In the genomic region with DNA sequence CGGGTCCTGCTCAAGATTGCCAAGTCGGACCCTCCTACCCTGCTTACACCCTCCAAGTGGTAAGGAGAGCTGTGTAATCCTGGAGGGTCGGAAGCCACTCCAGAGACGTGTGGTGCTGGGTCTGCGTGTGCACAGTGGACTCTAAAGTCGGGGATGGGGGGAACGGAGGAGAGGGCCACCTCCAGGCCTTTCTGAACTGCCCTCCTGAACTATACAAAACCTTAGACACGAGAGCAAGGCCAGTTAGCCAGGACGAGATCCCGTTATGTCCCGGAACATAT, we compare ENCODE assay signal across 14 mouse cellular contexts. TPM values are rescaled to one million over a fixed set of nuclear protein-coding genes. Genes with fewer than 3 reads are reported as not detected.
DNase-seq lines count a peak whose midpoint lies in the region; ATAC-seq and TF ChIP-seq lines count a peak whose summit lies in the region.
"Had no signal": no experiment of that assay in that cellular context is flagged by ENCODE, and none has a peak within 500 bp of the region (broad histone marks: within the 10 kb centered on the region; RNA-seq: fewer than 3 reads in every experiment).

No protein-coding gene starts in this region.

- TF ChIP-seq EP300 in lung, postnatal 0 days (IDR thresholded peaks at IDR 0.05): no peak

- 74% methylated on average over 11 of the region's 11 CpGs for whole genome bisulfite sequencing in heart, embryonic 14.5 days
- WGBS in forebrain, embryonic 11.5 days: 83% methylated on average over 11 of the region's 11 CpGs
- 80% methylated on average over 11 of the region's 11 CpGs for WGBS in hindbrain, embryonic 13.5 days
- 82% methylated on average over 11 of the region's 11 CpGs for WGBS in midbrain, embryonic 14.5 days
- WGBS in lung, postnatal 0 days: 74% methylated on average over 11 of the region's 11 CpGs

- no peak overlapping the region for H3K4me3 ChIP-seq in heart, embryonic 14.5 days (ENCODE audit: control insufficient read depth in 1 of 2, insufficient read depth in 1 of 2, low read depth in 1 of 2, low read length in 2 of 2)
- H3K4me3 ChIP-seq in forebrain, embryonic 11.5 days (ENCODE audit: low read depth, low read length): no peak overlapping the region
- no peak overlapping the region for H3K4me3 ChIP-seq in hindbrain, embryonic 13.5 days
- H3K4me3 ChIP-seq in midbrain, embryonic 14.5 days (replicated peaks; ENCODE audit: low read depth, low read length): no peak overlapping the region
- H3K4me3 ChIP-seq in lung, postnatal 0 days (ENCODE audit: low read depth, low read length): no peak overlapping the region
- H3K4me3 ChIP-seq: gastrocnemius, adult 2 months had no signal

- no peak for TF ChIP-seq CTCF in lung, postnatal 0 days (IDR thresholded peaks at IDR 0.05)

- ATAC-seq in heart, embryonic 14.5 days (ENCODE audit: insufficient number of reproducible peaks, insufficient read depth, low FRiP score, low read depth): 0 out of 2 replicates have a peak, but pooled peaks have one; percentile 24
- ATAC-seq in forebrain, embryonic 11.5 days (replicated peaks; ENCODE audit: low FRiP score): peak; percentile 47; the same call in 1 of the 2 replicates
- peak; percentile 46 for ATAC-seq in hindbrain, embryonic 13.5 days (ENCODE audit: low FRiP score)
- peak; percentile 12; the same call in 1 of the 2 replicates for ATAC-seq in midbrain, embryonic 14.5 days (ENCODE audit: low FRiP score, low TSS enrichment)
- no peak for ATAC-seq in lung, postnatal 0 days
- ATAC-seq: activated CD4-positive, CD25-positive, alpha-beta regulatory T cell, adult 4 months had no signal

- no peaks in the 10 kb centered on the region for H3K9me3 ChIP-seq in heart, embryonic 14.5 days (ENCODE audit: control insufficient read depth, low read length)
- H3K9me3 ChIP-seq in forebrain, embryonic 11.5 days (ENCODE audit: control insufficient read depth, low read length): no peaks in the 10 kb centered on the region
- no peaks in the 10 kb centered on the region for H3K9me3 ChIP-seq in hindbrain, embryonic 13.5 days
- no peaks in the 10 kb centered on the region for H3K9me3 ChIP-seq in midbrain, embryonic 14.5 days (ENCODE audit: control insufficient read depth, low read length)
- no peaks in the 10 kb centered on the region for H3K9me3 ChIP-seq in lung, postnatal 0 days (ENCODE audit: low read length)

- H3K27me3 ChIP-seq in heart, embryonic 14.5 days (ENCODE audit: control insufficient read depth, insufficient read depth, low read length): no peaks in the 10 kb centered on the region
- no peaks in the 10 kb centered on the region for H3K27me3 ChIP-seq in forebrain, embryonic 11.5 days (ENCODE audit: control insufficient read depth, insufficient read depth, low read length)
- H3K27me3 ChIP-seq in hindbrain, embryonic 13.5 days: no peaks in the 10 kb centered on the region
- no peaks in the 10 kb centered on the region for H3K27me3 ChIP-seq in midbrain, embryonic 14.5 days (ENCODE audit: control insufficient read depth, insufficient read depth, low read length)
- no peaks in the 10 kb centered on the region for H3K27me3 ChIP-seq in lung, postnatal 0 days (replicated peaks; ENCODE audit: insufficient read depth, low read length)

- intact Hi-C loops in left cerebral cortex, postnatal 14 days (cut with DNase I): loop anchor here (2.0 to 5.0 kb wide), 3 partner anchors 56 to 237 kb away; partner anchors contain the start of genes Efcab9, Stk10 and Ubtd2

- no peaks in the 10 kb centered on the region; a peak in 1 of 4 replicates for H3K4me1 ChIP-seq in heart, embryonic 14.5 days (ENCODE audit: control insufficient read depth in 2 of 2, insufficient read depth in 2 of 2, low read length in 2 of 2)
- no peaks in the 10 kb centered on the region for H3K4me1 ChIP-seq in forebrain, embryonic 11.5 days (replicated peaks; ENCODE audit: control insufficient read depth, insufficient read depth, low read length)
- H3K4me1 ChIP-seq in hindbrain, embryonic 13.5 days (replicated peaks): no peaks in the 10 kb centered on the region
- no peaks in the 10 kb centered on the region for H3K4me1 ChIP-seq in midbrain, embryonic 14.5 days (ENCODE audit: control insufficient read depth, insufficient read depth, low read length)
- no peaks in the 10 kb centered on the region for H3K4me1 ChIP-seq in lung, postnatal 0 days (ENCODE audit: insufficient read depth, low read depth, low read length)

- no peaks in the 10 kb centered on the region for H3K36me3 ChIP-seq in heart, embryonic 14.5 days (ENCODE audit: control insufficient read depth, insufficient read depth, low read length)
- no peaks in the 10 kb centered on the region for H3K36me3 ChIP-seq in forebrain, embryonic 11.5 days (ENCODE audit: control insufficient read depth, insufficient read depth, low read length)
- H3K36me3 ChIP-seq in hindbrain, embryonic 13.5 days: no peaks in the 10 kb centered on the region
- H3K36me3 ChIP-seq in midbrain, embryonic 14.5 days (ENCODE audit: control insufficient read depth, insufficient read depth, low read length): no peaks in the 10 kb centered on the region
- no peaks in the 10 kb centered on the region for H3K36me3 ChIP-seq in lung, postnatal 0 days (ENCODE audit: insufficient read depth, low read length)

- DNase-seq in heart, adult 18-20 months: no peak
- DNase-seq in forebrain, embryonic 11.5 days (ENCODE audit: low spot score): no peak
- no peak for DNase-seq in midbrain, embryonic 14.5 days
- DNase-seq in lung, postnatal 0 days (ENCODE audit: low spot score): no peak
- DNase-seq in layer of hippocampus, postnatal 25 days (ENCODE audit: extremely low spot score in 1 of 2, low spot score in 1 of 2): no peak
- DNase-seq in left cerebral cortex, postnatal 14 days (ENCODE audit: low spot score in 2 of 2): no peak

- H3K4me2 ChIP-seq in heart, embryonic 14.5 days (ENCODE audit: low read length): no peak overlapping the region
- H3K4me2 ChIP-seq in forebrain, embryonic 11.5 days (ENCODE audit: low read depth, low read length, severe bottlenecking): no peak overlapping the region
- no peak overlapping the region for H3K4me2 ChIP-seq in hindbrain, embryonic 13.5 days
- H3K4me2 ChIP-seq in midbrain, embryonic 14.5 days (ENCODE audit: low read length): no peak overlapping the region
- no peak overlapping the region for H3K4me2 ChIP-seq in lung, postnatal 0 days (replicated peaks; ENCODE audit: low read depth, low read length)

- H3K27ac ChIP-seq in heart, embryonic 14.5 days (replicated peaks in 1 of 2; ENCODE audit: control insufficient read depth in 1 of 2, insufficient read depth in 1 of 2, low read depth in 2 of 2, low read length in 2 of 2): no peak overlapping the region
- H3K27ac ChIP-seq in forebrain, embryonic 11.5 days (ENCODE audit: low read depth, low read length): no peak overlapping the region
- no peak overlapping the region for H3K27ac ChIP-seq in hindbrain, embryonic 13.5 days
- no peak overlapping the region for H3K27ac ChIP-seq in midbrain, embryonic 14.5 days (replicated peaks; ENCODE audit: low read depth, low read length)
- H3K27ac ChIP-seq in lung, postnatal 0 days (ENCODE audit: low read length): no peak overlapping the region
- H3K27ac ChIP-seq: gastrocnemius, adult 2 months; liver, embryonic 14.5 days had no signal

- no peak overlapping the region for H3K9ac ChIP-seq in heart, embryonic 14.5 days (ENCODE audit: low read length)
- H3K9ac ChIP-seq in forebrain, embryonic 11.5 days (ENCODE audit: low read length): no peak overlapping the region; the same call in 1 of the 2 replicates
- H3K9ac ChIP-seq in hindbrain, embryonic 13.5 days: peak overlapping the region; percentile 43
- H3K9ac ChIP-seq in midbrain, embryonic 14.5 days (replicated peaks; ENCODE audit: low read length): peak overlapping the region; percentile 46
- H3K9ac ChIP-seq in lung, postnatal 0 days (replicated peaks; ENCODE audit: low read depth): no peak overlapping the region
- H3K9ac ChIP-seq: liver, embryonic 14.5 days had no signal

RNA-seq across cellular contexts. Expression of gene Fbxw11, which starts 53.7 kb away (rescaled TPM):
- polyA plus RNA-seq in heart, embryonic 14.5 days (2014; fragmentation: Nextera tagmentation; extraction: Ambion mirVana): 63.1 and 63.4 TPM in 2 replicates
- total RNA-seq in heart, adult 18-20 months (2021): 10 to 100 TPM; 47.4 to 52.1 TPM
- polyA plus RNA-seq in forebrain, embryonic 11.5 days (2014; fragmentation: Nextera tagmentation; extraction: Ambion mirVana): 95.8 and 104 TPM in 2 replicates
- 116 and 118 TPM in 2 replicates for polyA plus RNA-seq in hindbrain, embryonic 13.5 days (2015; fragmentation: Nextera tagmentation; extraction: Ambion mirVana)
- polyA plus RNA-seq in midbrain, embryonic 14.5 days (2014; fragmentation: Nextera tagmentation; extraction: Ambion mirVana): 93.5 and 120 TPM in 2 replicates
- polyA plus RNA-seq in lung, postnatal 0 days (2015; fragmentation: Nextera tagmentation; extraction: Ambion mirVana): 46.6 and 54.2 TPM in 2 replicates
- total RNA-seq in layer of hippocampus, postnatal 25 days (2021): 100 to 1,000 TPM; 139 to 150 TPM
- 100 to 1,000 TPM; 111 to 120 TPM for total RNA-seq in left cerebral cortex, postnatal 14 days (2021)

RNA-seq across cellular contexts. Expression of gene Stk10, which starts 55.7 kb away (rescaled TPM):
- 1.6 and 2.2 TPM in 2 replicates for polyA plus RNA-seq in heart, embryonic 14.5 days (2014; fragmentation: Nextera tagmentation; extraction: Ambion mirVana)
- total RNA-seq in heart, adult 18-20 months (2021): 10 to 100 TPM in 1 of 2 experiments, 1 to 10 TPM in 1; 8.2 to 11.6 TPM
- polyA plus RNA-seq in forebrain, embryonic 11.5 days (2014; fragmentation: Nextera tagmentation; extraction: Ambion mirVana): 1.4 and 1.8 TPM in 2 replicates
- polyA plus RNA-seq in hindbrain, embryonic 13.5 days (2015; fragmentation: Nextera tagmentation; extraction: Ambion mirVana): 2.1 TPM in 2 replicates
- 1.4 and 1.6 TPM in 2 replicates for polyA plus RNA-seq in midbrain, embryonic 14.5 days (2014; fragmentation: Nextera tagmentation; extraction: Ambion mirVana)
- polyA plus RNA-seq in lung, postnatal 0 days (2015; fragmentation: Nextera tagmentation; extraction: Ambion mirVana): 1.9 and 2.4 TPM in 2 replicates
- 1 to 10 TPM; 7.6 to 8.6 TPM for total RNA-seq in layer of hippocampus, postnatal 25 days (2021)
- total RNA-seq in left cerebral cortex, postnatal 14 days (2021): 1 to 10 TPM; 6.3 to 7.2 TPM

RNA-seq across cellular contexts. Expression of gene Efcab9, which starts 57.0 kb away (rescaled TPM):
- 0.35 TPM in 1 of 2 replicates, not detected in the other for polyA plus RNA-seq in heart, embryonic 14.5 days (2014; fragmentation: Nextera tagmentation; extraction: Ambion mirVana)
- under 1 TPM in 1 of 2 experiments, not detected in 1; 0.46 TPM for total RNA-seq in heart, adult 18-20 months (2021)
- polyA plus RNA-seq in forebrain, embryonic 11.5 days (2014; fragmentation: Nextera tagmentation; extraction: Ambion mirVana): 0.29 TPM in 1 of 2 replicates, not detected in the other
- not detected in 2 replicates for polyA plus RNA-seq in hindbrain, embryonic 13.5 days (2015; fragmentation: Nextera tagmentation; extraction: Ambion mirVana)
- polyA plus RNA-seq in midbrain, embryonic 14.5 days (2014; fragmentation: Nextera tagmentation; extraction: Ambion mirVana): 0.47 TPM in 1 of 2 replicates, not detected in the other
- polyA plus RNA-seq in lung, postnatal 0 days (2015; fragmentation: Nextera tagmentation; extraction: Ambion mirVana): 0.18 and 0.30 TPM in 2 replicates
- 1 to 10 TPM; 1.2 TPM for total RNA-seq in layer of hippocampus, postnatal 25 days (2021)
- total RNA-seq in left cerebral cortex, postnatal 14 days (2021): 1 to 10 TPM in 1 of 2 experiments, not detected in 1; 1.6 TPM
- total RNA-seq: heart, adult 8-10 months had no signal
- polyA plus RNA-seq: large intestine, adult 2 months; limb, embryonic 11.5 days had no signal

Comparison
In these comparisons a context has a peak if more than half of its experiments do, and no peak if none do; other contexts are left out.
1. H3K9ac ChIP-seq: peak in hindbrain, embryonic 13.5 days (single experiment) and midbrain, embryonic 14.5 days (single experiment); none in heart, embryonic 14.5 days (single experiment), forebrain, embryonic 11.5 days (single experiment) and lung, postnatal 0 days (single experiment).